Mouse (Mus musculus): ENCODE results near the gene Zfp280b. TPM values are rescaled to one million over a fixed set of nuclear protein-coding genes. Genes with fewer than 3 reads are reported as not detected.
"Not testable (repeated sequence)": the region's sequence is repeated elsewhere in the genome, so short reads cannot be mapped to it uniquely, and the experiment has no call there.

The Zfp280b gene
- total and polyA plus RNA-seq, 3 experiments, result 19.0 to 36.6 (median 24.4) TPM

GRCm38 (mm10) chr10:76062439-76062838 is 30.0 kb downstream of the Zfp280b start:
- DNase-seq (ENCODE audit: extremely low read depth), result no peak
- no peak for TF ChIP-seq MXI1 (IDR thresholded peaks at IDR 0.05; ENCODE audit: low read depth, low read length)
- TF ChIP-seq ELF1 (IDR thresholded peaks at IDR 0.05; ENCODE audit: low read depth, low read length), result no peak
- TF ChIP-seq RCOR1 (conservative IDR thresholded peaks at IDR 0.05; ENCODE audit: low read depth, low read length), result no peak
- TF ChIP-seq USF2 (conservative IDR thresholded peaks at IDR 0.05; ENCODE audit: low read depth, low read length), result no peak
- TF ChIP-seq SMC3 (IDR thresholded peaks at IDR 0.05; ENCODE audit: low read depth, low read length), result no peak
- TF ChIP-seq PAX5 (IDR thresholded peaks at IDR 0.05; ENCODE audit: low read length), result no peak
- no peak for TF ChIP-seq CHD1 (IDR thresholded peaks at IDR 0.05; ENCODE audit: low read depth, low read length)
- TF ChIP-seq POLR2AphosphoS2 (IDR thresholded peaks at IDR 0.05; ENCODE audit: low read depth, low read length), result no peak
- no peak for TF ChIP-seq KAT2A (IDR thresholded peaks at IDR 0.05; ENCODE audit: insufficient replicate concordance, low read length)
- no peak; a peak in 1 of 4 replicates for TF ChIP-seq CTCF (conservative IDR thresholded peaks at IDR 0.05 in 1 of 2, IDR thresholded peaks at IDR 0.05 in 1 of 2; ENCODE audit: low read depth in 2 of 2, low read length in 2 of 2)
- no peak for TF ChIP-seq ZC3H11A (IDR thresholded peaks at IDR 0.05; ENCODE audit: low read depth, low read length)
- TF ChIP-seq MYC (IDR thresholded peaks at IDR 0.05; ENCODE audit: low read depth, low read length), result no peak
- no peak for TF ChIP-seq JUN (IDR thresholded peaks at IDR 0.05; ENCODE audit: insufficient read depth, low read depth, low read length)
- TF ChIP-seq ZKSCAN1 (IDR thresholded peaks at IDR 0.05; ENCODE audit: borderline replicate concordance, low read depth, low read length), result no peak
- no peaks in the 10 kb centered on the region for H3K27me3 ChIP-seq (replicated peaks)
- H3K4me3 ChIP-seq (replicated peaks in 1 of 3; ENCODE audit: low read depth in 2 of 3, low read length in 2 of 3, poor library complexity in 1 of 3), result no peak overlapping the region
- no peaks in the 10 kb centered on the region for H3K9me3 ChIP-seq (replicated peaks; ENCODE audit: low read length)
- H3K4me1 ChIP-seq (ENCODE audit: control insufficient read depth in 1 of 2, insufficient read depth in 2 of 2), result peaks cover 0 to 2% of the 10 kb centered on the region in 2 experiments; a peak in 1 of 4 replicates
- no peaks in the 10 kb centered on the region for H3K79me2 ChIP-seq (replicated peaks; ENCODE audit: control insufficient read depth, extremely low read depth, insufficient read depth, poor library complexity, severe bottlenecking)
- dilution Hi-C loops (cut with MboI; ENCODE audit: extremely low pct_ligation_motif_present, extremely low pct_unique_long_range_greater_than_20kb, low sequenced_read_pairs), result no loop called here
- in situ Hi-C loops (cut with MboI; ENCODE audit: low pct_ligation_motif_present, low pct_unique_long_range_greater_than_20kb, low sequenced_read_pairs), result no loop called here
- no peak overlapping the region for H3K9ac ChIP-seq (ENCODE audit: insufficient read depth, low read depth)
- H3K36me3 ChIP-seq (replicated peaks in 1 of 2; ENCODE audit: control insufficient read depth in 1 of 2, insufficient read depth in 1 of 2, low read length in 1 of 2), result no peaks in the 10 kb centered on the region
- no peak overlapping the region for H3K27ac ChIP-seq (ENCODE audit: insufficient read depth, low read depth)
- H3K4me2 ChIP-seq (ENCODE audit: insufficient read depth, low read depth, poor library complexity, severe bottlenecking), result no peak overlapping the region

GRCm38 (mm10) chr10:76067674-76068613 is 35.5 kb downstream of the Zfp280b start:
- Histone ChIP-seq H3K36me3 (replicated peaks in 1 of 2; ENCODE audit: control insufficient read depth in 1 of 2, insufficient read depth in 1 of 2, low read length in 1 of 2) (no peaks in the 10 kb centered on the region), H3K4me3 (replicated peaks in 1 of 3; ENCODE audit: low read depth in 2 of 3, low read length in 2 of 3, poor library complexity in 1 of 3) (no peak overlapping the region), H3K9me3 (replicated peaks; ENCODE audit: low read length) (no peaks in the 10 kb centered on the region), H3K4me1 (ENCODE audit: control insufficient read depth in 1 of 2, insufficient read depth in 2 of 2) (no peaks in the 10 kb centered on the region), H3K4me2 (ENCODE audit: insufficient read depth, low read depth, poor library complexity, severe bottlenecking) (no peak overlapping the region), H3K27me3 (replicated peaks) (no peaks in the 10 kb centered on the region), H3K9ac (ENCODE audit: insufficient read depth, low read depth) (no peak overlapping the region), H3K27ac (ENCODE audit: insufficient read depth, low read depth) (no peak overlapping the region), H3K79me2 (replicated peaks; ENCODE audit: control insufficient read depth, extremely low read depth, insufficient read depth, poor library complexity, severe bottlenecking) (no peaks in the 10 kb centered on the region)
- in situ Hi-C loops (cut with MboI; ENCODE audit: low pct_ligation_motif_present, low pct_unique_long_range_greater_than_20kb, low sequenced_read_pairs), result no loop called here
- TF ChIP-seq USF2 (conservative IDR thresholded peaks at IDR 0.05; ENCODE audit: low read depth, low read length) (no peak), ZC3H11A (IDR thresholded peaks at IDR 0.05; ENCODE audit: low read depth, low read length) (no peak), ZMIZ1 (IDR thresholded peaks at IDR 0.05; ENCODE audit: low read depth, low read length) (no peak), USF1 (IDR thresholded peaks at IDR 0.05; ENCODE audit: low read depth, low read length) (no peak), ETS1 (conservative IDR thresholded peaks at IDR 0.05; ENCODE audit: low read depth, low read length) (no peak), MEF2A (IDR thresholded peaks at IDR 0.05; ENCODE audit: borderline replicate concordance, low read depth, low read length) (no peak), RAD21 (IDR thresholded peaks at IDR 0.05; ENCODE audit: low read depth, low read length) (no peak), POLR2A (IDR thresholded peaks at IDR 0.05; ENCODE audit: low read depth, low read length) (no peak), MYC (IDR thresholded peaks at IDR 0.05; ENCODE audit: low read depth, low read length) (no peak), CTCF (conservative IDR thresholded peaks at IDR 0.05 in 1 of 2, IDR thresholded peaks at IDR 0.05 in 1 of 2; ENCODE audit: low read depth in 2 of 2, low read length in 2 of 2) (no peak), GABPA (IDR thresholded peaks at IDR 0.05; ENCODE audit: insufficient replicate concordance, low read depth, low read length) (no peak), CHD2 (IDR thresholded peaks at IDR 0.05; ENCODE audit: low read length) (no peak), MAX (IDR thresholded peaks at IDR 0.05; ENCODE audit: low read length) (no peak)
- no peak for DNase-seq (ENCODE audit: extremely low read depth)
- dilution Hi-C loops (cut with MboI; ENCODE audit: extremely low pct_ligation_motif_present, extremely low pct_unique_long_range_greater_than_20kb, low sequenced_read_pairs), result no loop called here

GRCm38 (mm10) chr10:76072080-76072479 is 39.6 kb downstream of the Zfp280b start:
- H3K9ac ChIP-seq (ENCODE audit: insufficient read depth, low read depth); H3K79me2 ChIP-seq (replicated peaks; ENCODE audit: control insufficient read depth, extremely low read depth, insufficient read depth, poor library complexity, severe bottlenecking); dilution Hi-C loops (cut with MboI; ENCODE audit: extremely low pct_ligation_motif_present, extremely low pct_unique_long_range_greater_than_20kb, low sequenced_read_pairs); H3K4me3 ChIP-seq (replicated peaks in 1 of 3; ENCODE audit: low read depth in 2 of 3, low read length in 2 of 3, poor library complexity in 1 of 3); DNase-seq (ENCODE audit: extremely low read depth); H3K4me1 ChIP-seq (ENCODE audit: control insufficient read depth in 1 of 2, insufficient read depth in 2 of 2); in situ Hi-C loops (cut with MboI; ENCODE audit: low pct_ligation_motif_present, low pct_unique_long_range_greater_than_20kb, low sequenced_read_pairs); H3K4me2 ChIP-seq (ENCODE audit: insufficient read depth, low read depth, poor library complexity, severe bottlenecking); H3K27me3 ChIP-seq (replicated peaks); H3K27ac ChIP-seq (ENCODE audit: insufficient read depth, low read depth); H3K36me3 ChIP-seq (replicated peaks in 1 of 2; ENCODE audit: control insufficient read depth in 1 of 2, insufficient read depth in 1 of 2, low read length in 1 of 2): not testable (repeated sequence)
- H3K9me3 ChIP-seq (replicated peaks; ENCODE audit: low read length), result peaks cover 10% of the 10 kb centered on the region

All from CH12.LX (cell line).